Mouse (Mus musculus): Measurements from ENCODE around the gene Dnajb12. TPM values are rescaled to one million over a fixed set of nuclear protein-coding genes. Genes with fewer than 3 reads are reported as not detected.

Dnajb12 gene
- polyA plus RNA-seq, 1 experiment from 2014 or later, result 27.4 TPM

DNA sequence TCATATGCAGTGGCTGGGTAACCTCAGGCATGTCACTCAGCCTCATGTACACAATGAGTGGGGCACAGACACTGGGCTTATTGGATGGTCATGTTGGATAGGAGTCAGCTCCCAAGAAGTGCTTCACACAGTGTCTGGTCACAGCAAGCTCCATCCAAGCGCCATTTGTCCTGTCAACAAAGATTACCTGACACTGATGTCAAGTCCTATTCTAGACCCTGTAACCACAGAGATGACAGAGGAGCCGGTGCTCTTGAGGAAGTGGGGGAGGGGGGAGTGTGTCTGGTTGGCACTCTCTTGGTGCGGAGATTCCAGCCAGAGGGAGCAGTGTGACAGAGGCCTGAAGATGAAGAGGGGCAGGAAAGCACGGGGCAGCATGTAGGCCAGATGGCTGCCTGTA lies 21.6 kb downstream of the Dnajb12 start:
- no peak overlapping the region for H3K4me3 ChIP-seq (ENCODE audit: low read depth, low read length)
- no peak for ATAC-seq
- WGBS, result 67% methylated on average over 4 of the region's 4 CpGs
- H3K9ac ChIP-seq (ENCODE audit: low read depth, low read length), result no peak overlapping the region
- no peaks in the 10 kb centered on the region for H3K27me3 ChIP-seq (replicated peaks; ENCODE audit: control insufficient read depth, insufficient read depth, low read length)
- peak; percentile 23; the same call in 1 of the 2 replicates for TF ChIP-seq CTCF (IDR thresholded peaks at IDR 0.05; ENCODE audit: low read depth)
- H3K4me1 ChIP-seq (replicated peaks; ENCODE audit: control insufficient read depth, insufficient read depth, low read length), result 0 out of 2 replicates have a peak, but pooled peaks cover 3% of the 10 kb centered on the region
- peaks cover 23% of the 10 kb centered on the region for H3K36me3 ChIP-seq (ENCODE audit: control insufficient read depth, insufficient read depth)
- H3K9me3 ChIP-seq (ENCODE audit: control insufficient read depth), result no peaks in the 10 kb centered on the region
- no peak overlapping the region for H3K4me2 ChIP-seq (replicated peaks; ENCODE audit: low read depth)
- H3K27ac ChIP-seq (ENCODE audit: low read depth, low read length), result peak overlapping the region; percentile 84; the same call in 1 of the 2 replicates

DNA sequence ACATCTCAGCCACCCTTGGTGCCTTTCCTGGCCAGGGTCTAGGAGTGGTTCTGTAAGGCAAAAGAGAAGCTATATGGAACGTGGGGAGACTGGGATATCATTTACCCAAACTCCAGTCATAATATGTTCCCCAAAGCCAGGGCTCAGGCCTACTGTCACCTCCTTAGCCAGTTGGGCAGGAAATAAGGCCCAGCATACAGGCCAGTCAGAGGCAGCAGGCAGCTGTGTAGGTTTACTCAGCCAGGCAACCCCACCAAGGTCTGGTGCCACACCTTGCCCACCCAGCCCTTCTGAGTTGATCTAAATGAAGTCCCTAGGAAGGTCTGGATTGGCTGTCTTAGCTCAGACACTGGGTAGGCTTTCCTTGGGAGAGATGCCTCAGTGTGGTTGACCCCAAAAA lies 22.1 kb downstream of the Dnajb12 start:
- 0 out of 2 replicates have a peak, but pooled peaks cover 3% of the 10 kb centered on the region for H3K4me1 ChIP-seq (replicated peaks; ENCODE audit: control insufficient read depth, insufficient read depth, low read length)
- H3K4me2 ChIP-seq (replicated peaks; ENCODE audit: low read depth), result no peak overlapping the region
- H3K36me3 ChIP-seq (ENCODE audit: control insufficient read depth, insufficient read depth), result peaks cover 18% of the 10 kb centered on the region
- no peak overlapping the region for H3K4me3 ChIP-seq (ENCODE audit: low read depth, low read length)
- TF ChIP-seq CTCF (IDR thresholded peaks at IDR 0.05; ENCODE audit: low read depth), result no peak
- no peak overlapping the region for H3K27ac ChIP-seq (ENCODE audit: low read depth, low read length)
- ATAC-seq, result no peak
- no peak overlapping the region for H3K9ac ChIP-seq (ENCODE audit: low read depth, low read length)
- no peaks in the 10 kb centered on the region for H3K9me3 ChIP-seq (ENCODE audit: control insufficient read depth)
- whole genome bisulfite sequencing, result 87% methylated on average over 1 of the region's 1 CpGs
- no peaks in the 10 kb centered on the region for H3K27me3 ChIP-seq (replicated peaks; ENCODE audit: control insufficient read depth, insufficient read depth, low read length)

DNA sequence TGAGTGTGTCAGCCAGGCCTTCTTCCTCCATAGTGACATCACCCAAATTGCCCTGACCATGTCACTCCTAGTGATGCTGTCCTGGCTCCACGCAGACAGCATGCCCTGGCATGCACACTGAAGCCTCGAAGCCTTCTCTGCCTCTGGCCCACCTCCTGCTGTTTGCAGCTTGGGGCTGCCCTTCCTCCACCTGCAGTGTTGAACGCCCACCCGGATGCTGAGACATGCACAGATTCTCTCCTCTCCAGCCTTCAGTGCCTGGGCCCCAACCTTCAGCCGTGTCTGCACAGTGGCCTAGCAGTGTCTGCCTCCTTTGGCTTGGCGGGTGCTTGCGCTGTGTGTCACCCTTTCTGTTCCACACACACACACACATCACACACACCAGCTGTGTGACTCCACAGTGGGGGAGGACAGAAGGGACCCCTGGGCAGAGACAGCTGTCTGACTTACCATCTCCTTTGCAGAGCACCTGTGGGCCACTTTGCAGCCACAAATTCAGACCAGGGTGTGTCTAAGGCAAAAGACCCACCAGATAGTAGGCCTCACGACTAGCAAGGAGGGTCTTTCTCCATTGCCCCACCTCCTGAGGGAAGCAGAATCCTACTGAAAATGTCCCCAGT lies 22.7 kb downstream of the Dnajb12 start:
- WGBS, result 73% methylated on average over 8 of the region's 8 CpGs
- Histone ChIP-seq H3K27ac (ENCODE audit: low read depth, low read length) (no peak overlapping the region), H3K9ac (ENCODE audit: low read depth, low read length) (no peak overlapping the region), H3K4me1 (replicated peaks; ENCODE audit: control insufficient read depth, insufficient read depth, low read length) (0 out of 2 replicates have a peak, but pooled peaks cover 3% of the 10 kb centered on the region), H3K36me3 (ENCODE audit: control insufficient read depth, insufficient read depth) (peaks cover 12% of the 10 kb centered on the region), H3K4me3 (ENCODE audit: low read depth, low read length) (no peak overlapping the region), H3K4me2 (replicated peaks; ENCODE audit: low read depth) (no peak overlapping the region), H3K9me3 (ENCODE audit: control insufficient read depth) (no peaks in the 10 kb centered on the region), H3K27me3 (replicated peaks; ENCODE audit: control insufficient read depth, insufficient read depth, low read length) (no peaks in the 10 kb centered on the region)
- TF ChIP-seq CTCF (IDR thresholded peaks at IDR 0.05; ENCODE audit: low read depth), result no peak
- ATAC-seq, result no peak

DNA sequence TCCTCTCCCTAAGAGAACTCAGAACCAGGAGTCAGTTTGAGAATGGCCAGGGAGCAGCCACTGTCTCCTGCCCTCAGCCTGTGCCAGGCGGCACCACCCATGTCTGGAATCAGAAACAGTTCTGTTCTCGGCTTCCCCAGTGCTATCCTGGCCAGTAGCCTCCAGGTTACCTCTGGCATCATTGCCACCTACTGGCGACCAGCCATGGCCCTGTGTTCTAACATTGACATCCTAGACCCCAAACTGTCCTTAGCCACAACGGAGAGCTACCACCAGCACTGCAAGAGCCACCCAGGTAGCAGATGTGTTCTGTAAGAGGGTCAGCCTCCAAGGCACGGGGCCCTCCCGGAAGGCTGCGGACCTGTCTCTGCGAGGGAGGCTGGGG lies 23.2 kb downstream of the Dnajb12 start:
- no peak overlapping the region for H3K9ac ChIP-seq (ENCODE audit: low read depth, low read length)

DNA sequence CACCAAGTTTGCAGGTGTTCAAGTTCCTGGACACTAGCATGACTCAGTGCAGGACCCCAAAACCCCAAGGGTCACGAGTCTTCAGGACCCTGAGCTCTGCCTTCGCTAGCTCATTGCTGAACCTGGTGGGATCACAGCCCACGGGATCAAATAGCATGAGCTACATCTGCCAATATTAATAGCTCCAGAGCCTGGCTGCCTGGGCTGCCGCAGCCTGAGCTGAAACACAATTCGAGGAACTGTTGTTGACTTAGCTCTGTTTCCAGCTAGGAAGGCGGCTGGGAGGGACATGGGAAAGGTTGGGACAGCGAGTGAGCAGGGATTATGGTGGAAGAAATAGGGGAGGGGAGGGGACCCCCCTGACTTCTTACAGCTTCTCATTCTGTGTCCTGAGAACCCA lies 23.8 kb downstream of the Dnajb12 start:
- no peak overlapping the region for H3K27ac ChIP-seq (ENCODE audit: low read depth, low read length)
- H3K9me3 ChIP-seq (ENCODE audit: control insufficient read depth), result no peaks in the 10 kb centered on the region
- H3K4me2 ChIP-seq (replicated peaks; ENCODE audit: low read depth), result no peak overlapping the region
- H3K9ac ChIP-seq (ENCODE audit: low read depth, low read length), result no peak overlapping the region
- H3K4me3 ChIP-seq (ENCODE audit: low read depth, low read length), result no peak overlapping the region
- no peak for TF ChIP-seq CTCF (IDR thresholded peaks at IDR 0.05; ENCODE audit: low read depth)
- no peak for ATAC-seq
- H3K36me3 ChIP-seq (ENCODE audit: control insufficient read depth, insufficient read depth), result peaks cover under 1% of the 10 kb centered on the region; the same call in 1 of the 2 replicates
- 55% methylated on average over 7 of the region's 7 CpGs for WGBS
- no peaks in the 10 kb centered on the region for H3K27me3 ChIP-seq (replicated peaks; ENCODE audit: control insufficient read depth, insufficient read depth, low read length)
- H3K4me1 ChIP-seq (replicated peaks; ENCODE audit: control insufficient read depth, insufficient read depth, low read length), result 0 out of 2 replicates have a peak, but pooled peaks cover 3% of the 10 kb centered on the region

More for the DNA sequence above, 23.2 kb downstream of the Dnajb12 start:
- H3K4me1 ChIP-seq (replicated peaks; ENCODE audit: control insufficient read depth, insufficient read depth, low read length), result 0 out of 2 replicates have a peak, but pooled peaks cover 3% of the 10 kb centered on the region
- H3K9me3 ChIP-seq (ENCODE audit: control insufficient read depth), result no peaks in the 10 kb centered on the region
- 60% methylated on average over 8 of the region's 8 CpGs for WGBS
- no peaks in the 10 kb centered on the region for H3K27me3 ChIP-seq (replicated peaks; ENCODE audit: control insufficient read depth, insufficient read depth, low read length)
- no peak overlapping the region for H3K4me3 ChIP-seq (ENCODE audit: low read depth, low read length)
- no peak for TF ChIP-seq CTCF (IDR thresholded peaks at IDR 0.05; ENCODE audit: low read depth)
- no peak overlapping the region for H3K27ac ChIP-seq (ENCODE audit: low read depth, low read length)
- H3K36me3 ChIP-seq (ENCODE audit: control insufficient read depth, insufficient read depth), result peaks cover 7% of the 10 kb centered on the region; the same call in 1 of the 2 replicates
- no peak overlapping the region for H3K4me2 ChIP-seq (replicated peaks; ENCODE audit: low read depth)
- ATAC-seq, result no peak

DNA sequence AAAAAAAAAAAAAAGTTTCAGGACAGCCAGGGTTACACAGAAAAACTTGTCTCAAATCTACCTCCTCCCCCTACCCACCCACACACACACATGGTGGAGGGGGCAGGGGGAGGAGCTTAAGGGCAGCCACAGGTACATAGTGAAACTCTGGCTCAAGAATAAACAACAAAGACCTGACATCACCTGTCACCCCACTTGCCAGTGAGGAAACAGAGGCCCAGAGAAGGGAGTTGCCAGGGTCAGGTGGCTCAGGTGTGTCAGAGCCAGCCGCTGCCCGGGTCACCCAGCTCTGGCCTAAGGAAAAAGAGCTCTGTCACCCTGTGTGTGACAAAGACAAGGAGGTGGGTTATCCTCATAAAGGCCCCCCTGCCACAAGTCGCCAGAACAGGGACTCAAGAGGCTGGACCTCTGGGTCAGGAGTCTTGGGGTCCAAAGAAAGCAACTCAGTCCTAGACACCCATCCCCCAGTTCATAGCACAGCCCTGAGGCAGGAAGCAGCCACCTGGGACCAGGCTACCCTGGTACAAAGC lies 27.8 kb downstream of the Dnajb12 start:
- Histone ChIP-seq H3K4me1 (replicated peaks; ENCODE audit: control insufficient read depth, insufficient read depth, low read length) (peaks cover 12% of the 10 kb centered on the region; the same call in 1 of the 2 replicates), H3K9me3 (ENCODE audit: control insufficient read depth) (no peaks in the 10 kb centered on the region), H3K4me2 (replicated peaks; ENCODE audit: low read depth) (no peak overlapping the region), H3K27ac (ENCODE audit: low read depth, low read length) (peak overlapping the region; percentile 62), H3K27me3 (replicated peaks; ENCODE audit: control insufficient read depth, insufficient read depth, low read length) (no peaks in the 10 kb centered on the region), H3K4me3 (ENCODE audit: low read depth, low read length) (no peak overlapping the region), H3K9ac (ENCODE audit: low read depth, low read length) (peak overlapping the region; percentile 17; the same call in 1 of the 2 replicates), H3K36me3 (ENCODE audit: control insufficient read depth, insufficient read depth) (no peaks in the 10 kb centered on the region)
- peak; percentile 34 for ATAC-seq
- 24% methylated on average over 3 of the region's 3 CpGs for WGBS
- TF ChIP-seq CTCF (IDR thresholded peaks at IDR 0.05; ENCODE audit: low read depth), result no peak
